Mouse (Mus musculus) heart, embryonic 13.5 days (tissue): ENCODE results near the gene Fam71e2. TPM values are rescaled to one million over a fixed set of nuclear protein-coding genes. Genes with fewer than 3 reads are reported as not detected.

ENCODE experiments used
- ATAC-seq: fragments of 200-750 bp; cut with Nextera tagmentation; 2 replicates; pipeline ENCODE4 v1.8.0; 2017; ENCODE audit warnings: moderate TSS enrichment; ENCODE audit not compliant: insufficient number of reproducible peaks, low FRiP score, low TSS enrichment; ENCODE audit errors: extremely low read depth
- H3K27ac ChIP-seq: fragments of 300-500 bp; sonication (generic); replicated peaks from 2 replicates; pipeline ENCODE4 v1.5.1; 2015; ENCODE audit warnings: moderate library complexity, mild to moderate bottlenecking, inconsistent platforms
- H3K27me3 ChIP-seq: fragments of 300-500 bp; sonication (generic); replicated peaks from 2 replicates; pipeline ENCODE4 v1.6.1; 2015; ENCODE audit warnings: mild to moderate bottlenecking, inconsistent platforms
- H3K36me3 ChIP-seq: fragments of 300-500 bp; sonication (generic); 2 replicates; pipeline ENCODE4 v1.6.1; 2015; ENCODE audit warnings: mild to moderate bottlenecking, inconsistent platforms
- H3K4me1 ChIP-seq: fragments of 300-500 bp; sonication (generic); 2 replicates; pipeline ENCODE4 v1.6.1; 2015; ENCODE audit warnings: inconsistent platforms
- H3K4me2 ChIP-seq: fragments of 300-500 bp; sonication (generic); 2 replicates; pipeline ENCODE4 v1.6.1; 2015; ENCODE audit warnings: inconsistent platforms, mild to moderate bottlenecking, moderate library complexity
- H3K4me3 ChIP-seq: fragments of 300-500 bp; sonication (generic); 2 replicates; pipeline ENCODE4 v1.5.1; 2015; ENCODE audit warnings: moderate library complexity, mild to moderate bottlenecking, inconsistent platforms
- H3K9ac ChIP-seq: fragments of 300-500 bp; sonication (generic); 2 replicates; pipeline ENCODE4 v1.6.1; 2015; ENCODE audit warnings: inconsistent platforms, mild to moderate bottlenecking, moderate library complexity
- H3K9me3 ChIP-seq: fragments of 300-500 bp; sonication (generic); 2 replicates; pipeline ENCODE4 v1.6.1; 2016; ENCODE audit warnings: inconsistent platforms
- WGBS: fragments of 180-500 bp; shearing (Covaris S2); methylation state at CpG from one replicate; pipeline ENCODE4 v1.1.7; 2015; ENCODE audit warnings: mixed read lengths; 5-methylcytosine and 5-hydroxymethylcytosine counted together
- polyA plus RNA-seq: library from polyadenylated mRNA; unstranded; fragments of >200 nt; fragmentation: Nextera tagmentation; extraction: Ambion mirVana; gene quantifications from 2 replicates; pipeline ENCODE4 v1.2.1, GENCODE M21; 2015

The Fam71e2 gene
- polyA plus RNA-seq, 1 experiment from 2014 or later: not detected

GRCm38 (mm10) chr7:4776861-4777830, 6.0 kb upstream of the Fam71e2 start:
- 2% methylated on average over 49 of the region's 56 CpGs for WGBS
- no peak overlapping the region for H3K27ac ChIP-seq
- peaks cover 89% of the 10 kb centered on the region for H3K27me3 ChIP-seq
- no peaks in the 10 kb centered on the region for H3K36me3 ChIP-seq
- H3K9me3 ChIP-seq: no peaks in the 10 kb centered on the region
- peak overlapping the region; percentile 54 for H3K9ac ChIP-seq
- peak overlapping the region; percentile 44 for H3K4me3 ChIP-seq
- peak overlapping the region; percentile 64 for H3K4me2 ChIP-seq
- H3K4me1 ChIP-seq: peaks cover 15% of the 10 kb centered on the region
- ATAC-seq: peak; percentile 43

- peaks cover 79% of the 10 kb centered on the region for H3K27me3 ChIP-seq
- no peak overlapping the region for H3K4me3 ChIP-seq
- H3K4me2 ChIP-seq: no peak overlapping the region
- H3K9me3 ChIP-seq: no peaks in the 10 kb centered on the region
- H3K27ac ChIP-seq: no peak overlapping the region
- H3K36me3 ChIP-seq: no peaks in the 10 kb centered on the region
- H3K9ac ChIP-seq: no peak overlapping the region
- H3K4me1 ChIP-seq: peaks cover 15% of the 10 kb centered on the region
- 39% methylated on average over 10 of the region's 10 CpGs for WGBS
- no peak for ATAC-seq
Observed at GRCm38 (mm10) chr7:4776131-4776530, 5.0 kb upstream of the Fam71e2 start.

- ATAC-seq: no peak
- H3K4me2 ChIP-seq: no peak overlapping the region
- H3K27me3 ChIP-seq: peaks cover 4% of the 10 kb centered on the region; the same call in 1 of the 2 replicates
- WGBS: 33% methylated on average over 4 of the region's 4 CpGs
- H3K36me3 ChIP-seq: no peaks in the 10 kb centered on the region
- no peak overlapping the region for H3K4me3 ChIP-seq
- no peak overlapping the region for H3K27ac ChIP-seq
- no peaks in the 10 kb centered on the region for H3K4me1 ChIP-seq
- H3K9ac ChIP-seq: no peak overlapping the region
- H3K9me3 ChIP-seq: no peaks in the 10 kb centered on the region
Observed at GRCm38 (mm10) chr7:4764946-4765710, 6.0 kb downstream of the Fam71e2 start.

GRCm38 (mm10) chr7:4759670-4760069, 11.4 kb downstream of the Fam71e2 start:
- Histone ChIP-seq H3K9ac (no peak overlapping the region), H3K4me3 (no peak overlapping the region), H3K27ac (no peak overlapping the region), H3K4me1 (no peaks in the 10 kb centered on the region), H3K36me3 (no peaks in the 10 kb centered on the region), H3K4me2 (no peak overlapping the region), H3K27me3 (0 out of 2 replicates have a peak, but pooled peaks cover 3% of the 10 kb centered on the region), H3K9me3 (0 out of 2 replicates have a peak, but pooled peaks cover 4% of the 10 kb centered on the region)
- ATAC-seq: no peak
- WGBS: 29% methylated on average over 1 of the region's 1 CpGs

- Histone ChIP-seq H3K36me3 (no peaks in the 10 kb centered on the region; the same call in 1 of the 2 replicates), H3K9ac (peak within 1 kb of the TSS; percentile 75), H3K9me3 (0 out of 2 replicates have a peak, but pooled peaks cover 4% of the 10 kb centered on the region), H3K27ac (peak within 1 kb of the TSS; percentile 41), H3K27me3 (0 out of 2 replicates have a peak, but pooled peaks cover 3% of the 10 kb centered on the region), H3K4me3 (peak within 1 kb of the TSS; percentile 53), H3K4me2 (peak within 1 kb of the TSS; percentile 74), H3K4me1 (peaks cover 21% of the 10 kb centered on the region)
- ATAC-seq: peak; percentile 89
- WGBS: 3% methylated on average over 24 of the region's 24 CpGs
Observed at GRCm38 (mm10) chr7:4752821-4753570, 18.1 kb downstream of the Fam71e2 start, which contains the start of gene Cox6b2. Gene Cox6b2 (minus strand): TSS chr7:4753094.

- H3K4me1 ChIP-seq: peaks cover 24% of the 10 kb centered on the region
- H3K36me3 ChIP-seq: peaks cover 2% of the 10 kb centered on the region; the same call in 1 of the 2 replicates
- peak overlapping the region; percentile 75 for H3K9ac ChIP-seq
- peak overlapping the region; percentile 74 for H3K4me2 ChIP-seq
- H3K9me3 ChIP-seq: 0 out of 2 replicates have a peak, but pooled peaks cover 4% of the 10 kb centered on the region
- peak overlapping the region; percentile 53 for H3K4me3 ChIP-seq
- WGBS: 3% methylated on average over 30 of the region's 30 CpGs
- peak; percentile 83 for ATAC-seq
- H3K27me3 ChIP-seq: no peaks in the 10 kb centered on the region
- H3K27ac ChIP-seq: peak overlapping the region; percentile 41
Observed at GRCm38 (mm10) chr7:4751971-4752820, 18.9 kb downstream of the Fam71e2 start.

- Histone ChIP-seq H3K4me2 (no peak overlapping the region), H3K4me3 (no peak overlapping the region), H3K27ac (no peak overlapping the region), H3K4me1 (peaks cover 28% of the 10 kb centered on the region), H3K36me3 (peaks cover 30% of the 10 kb centered on the region), H3K9me3 (no peaks in the 10 kb centered on the region), H3K27me3 (no peaks in the 10 kb centered on the region), H3K9ac (no peak overlapping the region)
- WGBS: 62% methylated on average over 2 of the region's 2 CpGs
- no peak for ATAC-seq
Observed at GRCm38 (mm10) chr7:4749169-4749568, 21.9 kb downstream of the Fam71e2 start.

GRCm38 (mm10) chr7:4748321-4748720, 22.8 kb downstream of the Fam71e2 start:
- Histone ChIP-seq H3K27me3 (no peaks in the 10 kb centered on the region), H3K9ac (no peak overlapping the region), H3K4me2 (no peak overlapping the region), H3K36me3 (peaks cover 38% of the 10 kb centered on the region), H3K4me3 (no peak overlapping the region), H3K27ac (no peak overlapping the region), H3K4me1 (peaks cover 29% of the 10 kb centered on the region), H3K9me3 (no peaks in the 10 kb centered on the region)
- WGBS: 66% methylated on average over 4 of the region's 4 CpGs
- no peak for ATAC-seq

- Histone ChIP-seq H3K4me2 (no peak overlapping the region), H3K4me3 (no peak overlapping the region), H3K9ac (no peak overlapping the region), H3K4me1 (peaks cover 29% of the 10 kb centered on the region), H3K9me3 (no peaks in the 10 kb centered on the region), H3K27me3 (no peaks in the 10 kb centered on the region), H3K36me3 (peaks cover 48% of the 10 kb centered on the region), H3K27ac (no peak overlapping the region)
- 53% methylated on average over 9 of the region's 9 CpGs for WGBS
- ATAC-seq: no peak
Observed at GRCm38 (mm10) chr7:4747156-4747899, 23.8 kb downstream of the Fam71e2 start.
